Mouse (Mus musculus) brain, adult 2 months (tissue): ENCODE results near the gene Rps6ka5.

Source experiments
- DNase-seq: peaks from one replicate; pipeline ENCODE4 v3.0.0; 2011; ENCODE audit warnings: low read depth, low spot score

Rps6ka5 gene

GRCm38 (mm10) chr12:100726651-100727050 lies at the start of gene Rps6ka5:
Rps6ka5 (minus strand) TSS chr12:100726983.
- DNase-seq, result no peak

- no peak for DNase-seq
Measured at GRCm38 (mm10) chr12:100775911-100776581, 49.3 kb upstream of the Rps6ka5 start.

GRCm38 (mm10) chr12:100775291-100775690 lies 48.5 kb upstream of the Rps6ka5 start:
- DNase-seq, result no peak

- no peak for DNase-seq
Measured at GRCm38 (mm10) chr12:100774756-100775155, 48.0 kb upstream of the Rps6ka5 start.

GRCm38 (mm10) chr12:100772230-100772984 lies 45.6 kb upstream of the Rps6ka5 start:
- DNase-seq, result peak; percentile 63

- peak; percentile 75 for DNase-seq
Measured at GRCm38 (mm10) chr12:100770765-100771164, 44.0 kb upstream of the Rps6ka5 start.

- DNase-seq, result no peak
Measured at GRCm38 (mm10) chr12:100769871-100770270, 43.1 kb upstream of the Rps6ka5 start.

- DNase-seq, result no peak
Measured at GRCm38 (mm10) chr12:100764329-100765018, 37.7 kb upstream of the Rps6ka5 start.

- peak; percentile 80 for DNase-seq
Measured at GRCm38 (mm10) chr12:100762663-100763425, 36.1 kb upstream of the Rps6ka5 start.

- DNase-seq, result no peak
Measured at GRCm38 (mm10) chr12:100757427-100757826, 30.6 kb upstream of the Rps6ka5 start.

GRCm38 (mm10) chr12:100753716-100754115 lies 26.9 kb upstream of the Rps6ka5 start:
- no peak for DNase-seq

- no peak for DNase-seq
Measured at GRCm38 (mm10) chr12:100752977-100753376, 26.2 kb upstream of the Rps6ka5 start.

- DNase-seq, result no peak
Measured at GRCm38 (mm10) chr12:100742468-100742867, 15.7 kb upstream of the Rps6ka5 start.

- no peak for DNase-seq
Measured at GRCm38 (mm10) chr12:100740313-100740712, 13.5 kb upstream of the Rps6ka5 start.

GRCm38 (mm10) chr12:100739011-100739570 lies 12.3 kb upstream of the Rps6ka5 start:
- DNase-seq, result no peak

- DNase-seq, result peak; percentile 38
Measured at GRCm38 (mm10) chr12:100738498-100738897, 11.7 kb upstream of the Rps6ka5 start.

GRCm38 (mm10) chr12:100735581-100735980 lies 8.8 kb upstream of the Rps6ka5 start:
- peak; percentile 80 for DNase-seq

- peak; percentile 76 for DNase-seq
Measured at GRCm38 (mm10) chr12:100735156-100735555, 8.4 kb upstream of the Rps6ka5 start.

- peak; percentile 50 for DNase-seq
Measured at GRCm38 (mm10) chr12:100728646-100729485, 2.1 kb upstream of the Rps6ka5 start.

- DNase-seq, result no peak
Measured at GRCm38 (mm10) chr12:100727891-100728290, 1.1 kb upstream of the Rps6ka5 start.

- no peak for DNase-seq
Measured at GRCm38 (mm10) chr12:100725458-100725786, 1.4 kb downstream of the Rps6ka5 start.
